Mouse (Mus musculus): ENCODE data around the gene Olfr814.
"Not testable (repeated sequence)": the region's sequence is repeated elsewhere in the genome, so short reads cannot be mapped to it uniquely, and the experiment has no call there.

Gene Olfr814

DNA sequence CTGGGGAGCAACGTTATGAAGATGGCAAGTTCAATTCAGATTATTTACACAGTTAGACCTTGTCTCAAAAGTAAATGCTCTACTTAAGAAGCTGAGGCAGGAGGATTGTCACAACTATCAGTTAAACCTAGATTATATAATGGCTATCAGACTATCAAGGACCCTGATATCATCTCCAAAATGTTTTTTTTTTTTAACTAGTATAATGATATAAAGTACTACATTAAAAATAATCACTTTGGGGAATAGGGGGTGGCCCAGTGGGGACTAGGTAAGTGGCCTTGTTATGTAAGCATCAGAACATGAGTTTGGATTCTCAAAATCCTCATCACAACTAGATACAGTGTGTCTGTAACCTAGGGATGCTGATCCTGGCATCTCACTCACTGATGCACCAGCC is at the start of gene Olfr814:
TSS of gene Olfr814 (minus strand) at position 101 of the 400 bp plus-strand sequence.
- DNase-seq (ENCODE audit: low spot score): not testable (repeated sequence)

GRCm38 (mm10) chr10:129915497-129915896 is 35.8 kb upstream of the Olfr814 start, which contains the start of gene Olfr816:
Gene Olfr816, minus strand, starts transcription at chr10:129915597.
- no peak for DNase-seq (ENCODE audit: low spot score)

- not testable (repeated sequence) for DNase-seq (ENCODE audit: low spot score)
Observed at GRCm38 (mm10) chr10:129905767-129906166, 26.1 kb upstream of the Olfr814 start, which contains the start of gene Olfr815. Gene Olfr815, minus strand, starts transcription at chr10:129905867.

GRCm38 (mm10) chr10:129885934-129886333 is 6.3 kb upstream of the Olfr814 start:
- no peak for DNase-seq (ENCODE audit: low spot score)

GRCm38 (mm10) chr10:129885496-129885895 is 5.8 kb upstream of the Olfr814 start:
- not testable (repeated sequence) for DNase-seq (ENCODE audit: low spot score)

GRCm38 (mm10) chr10:129855067-129855466 is 24.6 kb downstream of the Olfr814 start, which contains the start of gene Olfr813:
Gene Olfr813, plus strand, starts transcription at chr10:129855367.
- DNase-seq (ENCODE audit: low spot score): no peak

DNA sequence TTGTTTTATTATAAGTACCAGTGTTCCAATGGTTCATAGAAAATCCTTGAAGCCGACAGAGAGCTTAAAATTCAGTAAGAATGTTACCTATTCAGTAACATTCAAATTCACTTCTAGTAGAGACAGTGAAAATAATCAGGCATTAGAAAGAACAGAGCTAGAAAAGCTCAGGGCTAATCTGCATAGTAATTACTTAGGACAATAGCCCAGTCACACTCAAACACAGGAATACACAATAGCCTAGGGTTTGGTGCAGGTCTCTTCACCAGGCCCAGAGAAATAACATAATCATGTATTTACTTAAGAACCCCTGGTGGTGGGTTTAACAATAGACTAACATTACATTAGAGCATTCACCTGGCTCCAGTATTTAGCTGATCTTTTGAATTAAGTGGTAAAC is 32.3 kb downstream of the Olfr814 start:
- no peak for DNase-seq (ENCODE audit: low spot score)

- DNase-seq (ENCODE audit: low spot score): no peak
Observed at GRCm38 (mm10) chr10:129845994-129846393, 33.7 kb downstream of the Olfr814 start, which contains the start of gene Olfr812. Gene Olfr812, minus strand, starts transcription at chr10:129846094.

Measured in adipocyte (in vitro differentiated cells).